Comparison of ENCODE assay signal across 20 mouse cellular contexts in the genomic region with DNA sequence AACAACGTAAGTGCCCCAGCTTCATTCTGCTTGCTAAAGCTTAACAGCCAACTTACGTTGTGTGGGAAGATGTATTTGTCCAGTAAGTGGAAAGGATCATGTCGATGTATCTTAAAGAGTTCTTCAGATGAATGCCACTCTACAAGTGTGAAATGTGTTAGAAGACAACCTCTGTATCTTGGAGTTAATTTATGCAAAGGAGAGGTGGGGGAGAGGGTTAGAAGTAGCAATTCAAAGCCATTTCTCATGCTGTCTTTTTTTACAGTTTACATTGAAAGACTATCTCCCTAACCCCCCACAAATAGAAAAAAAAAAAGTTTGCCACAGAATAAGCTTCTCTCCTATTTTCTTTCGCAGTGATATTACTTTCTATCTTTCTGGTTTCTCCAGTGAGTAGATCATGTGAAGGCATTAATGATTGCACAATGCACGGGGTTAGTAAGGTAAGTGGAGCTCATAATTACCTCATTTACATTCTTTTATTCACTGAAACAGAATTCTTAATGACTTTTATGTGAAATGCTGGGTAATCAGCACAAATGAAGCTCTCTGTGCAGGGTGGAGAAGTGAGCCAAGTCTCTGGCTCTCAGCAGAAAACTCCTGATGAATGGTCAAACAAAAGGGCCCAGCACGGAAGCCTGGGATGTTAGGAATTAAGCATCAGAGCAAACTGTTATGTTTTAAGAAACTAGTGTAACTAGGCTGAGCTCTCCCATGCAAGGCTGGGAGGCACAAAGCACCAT.
DNase-seq lines count a peak whose midpoint lies in the region; ATAC-seq lines count a peak whose summit lies in the region.
"Had no signal": no experiment of that assay in that cellular context is flagged by ENCODE, and none has a peak within 500 bp of the region (broad histone marks: within the 10 kb centered on the region; RNA-seq: fewer than 3 reads in every experiment).

No protein-coding gene starts in this region.

- no peak overlapping the region for H3K9ac ChIP-seq in hindbrain, embryonic 14.5 days
- H3K9ac ChIP-seq in midbrain, embryonic 13.5 days (replicated peaks): no peak overlapping the region
- H3K9ac ChIP-seq in forebrain, embryonic 14.5 days (ENCODE audit: low read length): no peak overlapping the region
- H3K9ac ChIP-seq in neural tube, embryonic 13.5 days: no peak overlapping the region

- no peak overlapping the region for H3K4me2 ChIP-seq in hindbrain, embryonic 14.5 days (replicated peaks)
- no peak overlapping the region for H3K4me2 ChIP-seq in midbrain, embryonic 13.5 days (replicated peaks)
- no peak overlapping the region for H3K4me2 ChIP-seq in forebrain, embryonic 14.5 days (ENCODE audit: low read length)
- H3K4me2 ChIP-seq in neural tube, embryonic 13.5 days: no peak overlapping the region
- H3K4me2 ChIP-seq: liver, embryonic 11.5 days had no signal

- 0 out of 2 replicates have a peak, but pooled peaks cover 3% of the 10 kb centered on the region for H3K4me1 ChIP-seq in hindbrain, embryonic 14.5 days (replicated peaks; ENCODE audit: control insufficient read depth, insufficient read depth, low read length)
- H3K4me1 ChIP-seq in hindbrain, embryonic 10.5 days (replicated peaks): no peaks in the 10 kb centered on the region
- no peaks in the 10 kb centered on the region for H3K4me1 ChIP-seq in midbrain, embryonic 13.5 days (replicated peaks)
- no peaks in the 10 kb centered on the region for H3K4me1 ChIP-seq in midbrain, embryonic 10.5 days
- peaks cover 2% of the 10 kb centered on the region; the same call in 1 of the 2 replicates for H3K4me1 ChIP-seq in forebrain, embryonic 14.5 days (ENCODE audit: control insufficient read depth, insufficient read depth, low read length)
- H3K4me1 ChIP-seq in neural tube, embryonic 13.5 days (replicated peaks): peaks cover 9% of the 10 kb centered on the region
- no peaks in the 10 kb centered on the region for H3K4me1 ChIP-seq in limb, embryonic 10.5 days
- H3K4me1 ChIP-seq: embryonic facial prominence, embryonic 10.5 days; megakaryocyte, embryonic 14.5 days had no signal

- WGBS in hindbrain, embryonic 14.5 days: 54% methylated on average over 6 of the region's 6 CpGs
- 78% methylated on average over 6 of the region's 6 CpGs for WGBS in hindbrain, embryonic 10.5 days
- WGBS in midbrain, embryonic 13.5 days: 60% methylated on average over 6 of the region's 6 CpGs
- WGBS in midbrain, embryonic 10.5 days: 72% methylated on average over 6 of the region's 6 CpGs
- 13% methylated on average over 6 of the region's 6 CpGs for WGBS in forebrain, embryonic 14.5 days
- WGBS in neural tube, embryonic 13.5 days: 49% methylated on average over 6 of the region's 6 CpGs
- WGBS in limb, embryonic 10.5 days: 85% methylated on average over 6 of the region's 6 CpGs

- H3K27me3 ChIP-seq in hindbrain, embryonic 14.5 days (ENCODE audit: control insufficient read depth, insufficient read depth, low read length): no peaks in the 10 kb centered on the region
- H3K27me3 ChIP-seq in hindbrain, embryonic 10.5 days (ENCODE audit: insufficient read depth, poor library complexity, severe bottlenecking): no peaks in the 10 kb centered on the region
- no peaks in the 10 kb centered on the region for H3K27me3 ChIP-seq in midbrain, embryonic 13.5 days
- no peaks in the 10 kb centered on the region for H3K27me3 ChIP-seq in midbrain, embryonic 10.5 days (ENCODE audit: low read depth, poor library complexity, severe bottlenecking)
- no peaks in the 10 kb centered on the region for H3K27me3 ChIP-seq in forebrain, embryonic 14.5 days (replicated peaks; ENCODE audit: control insufficient read depth, insufficient read depth, low read length)
- no peaks in the 10 kb centered on the region for H3K27me3 ChIP-seq in neural tube, embryonic 13.5 days
- H3K27me3 ChIP-seq in limb, embryonic 10.5 days (ENCODE audit: low read depth, poor library complexity, severe bottlenecking): no peaks in the 10 kb centered on the region
- H3K27me3 ChIP-seq: CH12.LX; megakaryocyte, embryonic 14.5 days had no signal

- DNase-seq in hindbrain, embryonic 14.5 days (ENCODE audit: low spot score): no peak
- no peak for DNase-seq in hindbrain, embryonic 10.5 days (ENCODE audit: low spot score)
- no peak for DNase-seq in midbrain, embryonic 10.5 days (ENCODE audit: low spot score)
- DNase-seq in forebrain, embryonic 14.5 days (ENCODE audit: low spot score): peak; percentile 84
- no peak for DNase-seq in limb, embryonic 10.5 days (ENCODE audit: low spot score)
- no peak for DNase-seq in natural killer cell, adult 2 months (ENCODE audit: low spot score in 2 of 2)
- DNase-seq: cerebellum, adult 8-10 months; gastrocnemius, postnatal 25 days; lung, adult 2 months; right cerebral cortex, adult 18-20 months; thymus, postnatal 14 days had no signal

- no peaks in the 10 kb centered on the region for H3K36me3 ChIP-seq in hindbrain, embryonic 14.5 days (replicated peaks; ENCODE audit: control insufficient read depth, insufficient read depth)
- H3K36me3 ChIP-seq in hindbrain, embryonic 10.5 days: no peaks in the 10 kb centered on the region
- no peaks in the 10 kb centered on the region for H3K36me3 ChIP-seq in midbrain, embryonic 13.5 days
- no peaks in the 10 kb centered on the region for H3K36me3 ChIP-seq in midbrain, embryonic 10.5 days
- H3K36me3 ChIP-seq in forebrain, embryonic 14.5 days (ENCODE audit: control insufficient read depth, insufficient read depth, low read length): no peaks in the 10 kb centered on the region
- H3K36me3 ChIP-seq in neural tube, embryonic 13.5 days: no peaks in the 10 kb centered on the region
- H3K36me3 ChIP-seq in limb, embryonic 10.5 days: no peaks in the 10 kb centered on the region
- H3K36me3 ChIP-seq: embryonic facial prominence, embryonic 10.5 days had no signal

- no peaks in the 10 kb centered on the region for H3K9me3 ChIP-seq in hindbrain, embryonic 14.5 days (ENCODE audit: control insufficient read depth, low read length)
- H3K9me3 ChIP-seq in hindbrain, embryonic 10.5 days: no peaks in the 10 kb centered on the region
- H3K9me3 ChIP-seq in midbrain, embryonic 13.5 days: no peaks in the 10 kb centered on the region
- no peaks in the 10 kb centered on the region for H3K9me3 ChIP-seq in midbrain, embryonic 10.5 days (replicated peaks)
- no peaks in the 10 kb centered on the region for H3K9me3 ChIP-seq in forebrain, embryonic 14.5 days (replicated peaks; ENCODE audit: control insufficient read depth, low read length)
- no peaks in the 10 kb centered on the region for H3K9me3 ChIP-seq in neural tube, embryonic 13.5 days
- H3K9me3 ChIP-seq in limb, embryonic 10.5 days (replicated peaks): no peaks in the 10 kb centered on the region
- H3K9me3 ChIP-seq: embryonic facial prominence, embryonic 10.5 days; megakaryocyte, embryonic 14.5 days had no signal

- H3K4me3 ChIP-seq in hindbrain, embryonic 14.5 days (replicated peaks; ENCODE audit: low read length): no peak overlapping the region
- H3K4me3 ChIP-seq in hindbrain, embryonic 10.5 days: no peak overlapping the region
- no peak overlapping the region for H3K4me3 ChIP-seq in midbrain, embryonic 13.5 days (replicated peaks)
- H3K4me3 ChIP-seq in midbrain, embryonic 10.5 days: no peak overlapping the region
- H3K4me3 ChIP-seq in forebrain, embryonic 14.5 days (ENCODE audit: low read depth, low read length): no peak overlapping the region
- no peak overlapping the region for H3K4me3 ChIP-seq in neural tube, embryonic 13.5 days
- no peak overlapping the region for H3K4me3 ChIP-seq in limb, embryonic 10.5 days
- H3K4me3 ChIP-seq: embryonic facial prominence, embryonic 10.5 days; left cerebral cortex, adult 2 months; megakaryocyte, embryonic 14.5 days had no signal

- H3K27ac ChIP-seq in hindbrain, embryonic 14.5 days: peak overlapping the region; percentile 44; the same call in 1 of the 2 replicates
- H3K27ac ChIP-seq in hindbrain, embryonic 10.5 days: no peak overlapping the region
- H3K27ac ChIP-seq in midbrain, embryonic 13.5 days: no peak overlapping the region
- no peak overlapping the region for H3K27ac ChIP-seq in midbrain, embryonic 10.5 days (replicated peaks)
- H3K27ac ChIP-seq in forebrain, embryonic 14.5 days (ENCODE audit: low read depth, low read length): no peak overlapping the region
- 0 out of 2 replicates have a peak overlapping the region, but pooled peaks have one; percentile 28 for H3K27ac ChIP-seq in neural tube, embryonic 13.5 days (replicated peaks)
- H3K27ac ChIP-seq in limb, embryonic 10.5 days: no peak overlapping the region
- H3K27ac ChIP-seq: embryonic facial prominence, embryonic 10.5 days; left cerebral cortex, adult 2 months; stomach, postnatal 0 days had no signal

- ATAC-seq in hindbrain, embryonic 14.5 days (ENCODE audit: low FRiP score): peak; percentile 59; the same call in 1 of the 2 replicates
- ATAC-seq in midbrain, embryonic 13.5 days: peak; percentile 45; the same call in 1 of the 2 replicates
- ATAC-seq in forebrain, embryonic 14.5 days: peak; percentile 82
- peak; percentile 69 for ATAC-seq in neural tube, embryonic 13.5 days (ENCODE audit: low read depth)
- ATAC-seq: intestine, postnatal 0 days had no signal

Comparison
In these comparisons a context has a peak if more than half of its experiments do, and no peak if none do; other contexts are left out.
1. H3K27ac ChIP-seq: peak in hindbrain, embryonic 14.5 days (single experiment) and neural tube, embryonic 13.5 days (single experiment); none in hindbrain, embryonic 10.5 days (single experiment), midbrain, embryonic 13.5 days (single experiment), midbrain, embryonic 10.5 days (single experiment), forebrain, embryonic 14.5 days (single experiment) and limb, embryonic 10.5 days (single experiment).
2. Peak in every context shown above with its lines, with median percentiles within 50 percentile points of each other: ATAC-seq.